Mouse (Mus musculus) spleen, embryonic (tissue): Measurements from ENCODE around the gene Meaf6.

Experiments used
- CTCF ChIA-PET: fragments of 350-600 bp; sonication (Branson Sonifier 250); formaldehyde crosslinking; loops from one replicate; lab custom pipeline; 2022; lab: Charles Lee

The Meaf6 gene

GRCm38 (mm10) chr4:125115081-125115480, 30.1 kb downstream of the Meaf6 start:
- CTCF ChIA-PET, result interaction anchor here (0.5 to 1.6 kb wide), 3 partner anchors 8 to 33 kb away, joined by 3 to 6 read pairs (median 6); no protein-coding TSS in a partner anchor

- CTCF ChIA-PET, result interaction anchor here (0.5 to 1.6 kb wide), 3 partner anchors 16 to 44 kb away, joined by 3 to 7 read pairs (median 6); no protein-coding TSS in a partner anchor
These were observed 30.8 kb downstream of the Meaf6 start for GRCm38 (mm10) chr4:125115710-125116089.

DNA sequence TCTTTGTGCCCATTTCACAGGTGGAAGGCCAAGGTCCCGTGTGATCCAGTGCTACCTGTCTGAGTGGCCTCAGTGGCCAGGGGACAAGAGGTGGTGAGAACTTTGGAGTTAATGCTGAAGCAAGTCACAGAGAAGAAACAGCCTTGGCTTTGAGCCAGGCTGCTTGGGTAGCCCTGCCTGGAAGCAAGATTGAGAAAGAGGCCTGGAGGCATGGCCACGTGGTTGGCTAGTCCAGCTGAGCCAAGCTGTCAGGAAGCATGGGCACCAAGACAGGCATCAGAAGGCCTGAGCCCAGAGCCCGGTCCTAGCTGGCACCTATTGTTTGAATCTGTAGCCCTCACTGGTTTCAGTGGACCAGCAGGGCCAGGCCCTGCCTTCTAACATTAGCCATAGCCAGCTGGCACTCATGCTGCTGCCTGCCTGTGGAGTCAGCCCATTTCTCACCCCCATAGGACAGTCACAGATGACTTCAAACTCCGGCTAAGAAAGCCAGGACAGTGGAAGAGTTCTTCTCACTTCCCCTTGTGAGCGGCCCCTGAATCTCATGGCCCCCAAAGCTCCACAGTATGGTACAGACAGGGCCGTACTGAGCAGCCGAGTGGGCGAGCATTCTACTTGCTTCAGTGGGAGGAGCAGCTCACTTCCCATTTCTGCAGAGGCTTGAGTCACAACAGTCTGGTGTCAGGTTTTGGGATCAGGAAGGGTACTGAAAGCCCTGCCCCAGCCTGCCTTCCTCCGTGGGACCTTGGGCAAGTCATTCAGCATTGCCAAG, 31.3 kb downstream of the Meaf6 start:
- CTCF ChIA-PET, result interaction anchor here (0.6 to 1.6 kb wide), 3 partner anchors 15 to 95 kb away, joined by 3 to 7 read pairs (median 6); no protein-coding TSS in a partner anchor

DNA sequence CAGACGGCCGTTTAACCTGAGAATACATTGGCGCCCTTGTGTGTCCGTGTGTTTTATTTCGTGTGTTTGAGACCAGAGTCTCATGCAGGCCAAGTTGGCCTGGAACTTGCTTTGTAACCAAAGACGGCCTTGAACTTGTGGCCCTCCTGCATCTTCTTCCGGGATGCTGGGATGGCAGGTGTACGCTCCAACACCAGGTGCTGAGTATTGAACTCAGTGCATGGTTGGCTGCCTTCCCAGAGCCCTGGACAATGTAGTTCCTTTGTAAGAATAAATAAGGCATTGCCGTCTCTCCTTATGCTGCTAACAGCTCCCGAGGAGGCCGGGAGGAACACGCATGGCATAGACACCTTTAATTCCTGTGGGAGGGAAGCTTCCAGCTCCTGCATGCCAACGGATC, 32.0 kb downstream of the Meaf6 start:
- CTCF ChIA-PET, result interaction anchor here (0.6 to 1.1 kb wide), 2 partner anchors 43 to 95 kb away, joined by 3 to 7 read pairs; no protein-coding TSS in a partner anchor

DNA sequence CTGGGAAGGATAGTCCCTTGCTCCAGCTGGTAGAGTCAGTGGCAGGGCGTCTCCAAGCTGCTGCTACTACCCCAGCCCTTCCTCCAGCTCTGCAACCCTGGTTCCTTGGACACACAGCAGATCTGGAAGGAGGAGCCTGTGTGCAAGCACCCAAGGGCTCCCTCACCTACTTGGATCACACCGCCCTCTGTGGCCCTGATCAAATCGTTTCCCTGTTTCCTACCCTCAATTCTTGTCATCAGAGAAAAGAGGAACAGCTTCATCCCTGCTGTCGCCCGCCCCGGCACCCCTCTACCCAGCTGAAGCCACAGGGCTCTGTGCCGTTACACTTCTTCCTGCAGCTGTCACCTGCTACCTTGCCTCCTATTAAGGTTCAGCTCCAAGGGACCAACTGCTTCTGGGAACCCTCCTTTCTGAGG, 33.0 kb downstream of the Meaf6 start:
- CTCF ChIA-PET, result interaction anchor here (0.7 kb wide), 1 partner anchor 55 kb away, joined by 10 read pairs; no protein-coding TSS in a partner anchor

GRCm38 (mm10) chr4:125119070-125119469, 34.1 kb downstream of the Meaf6 start:
- CTCF ChIA-PET, result no interaction called here

DNA sequence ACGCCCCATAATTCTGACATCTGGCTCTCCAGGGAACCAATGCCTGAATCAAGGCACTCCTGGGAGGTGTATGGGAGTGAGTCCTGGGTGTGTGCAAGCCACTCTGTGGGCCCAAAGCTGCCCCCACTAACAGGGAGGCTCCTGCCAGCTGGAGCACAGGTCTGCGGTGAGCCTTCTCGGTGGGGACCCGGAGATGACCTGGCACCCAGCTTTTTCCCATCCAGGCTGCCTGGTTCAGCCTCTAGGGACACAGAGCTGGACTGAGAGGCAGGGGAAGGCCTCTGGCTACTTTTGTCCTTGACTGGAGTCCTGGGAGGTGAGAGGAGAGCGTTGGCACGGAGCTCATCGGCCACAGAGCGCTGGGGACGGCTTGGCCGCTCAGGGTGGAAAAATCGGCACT, 34.8 kb downstream of the Meaf6 start:
- CTCF ChIA-PET, result no interaction called here

GRCm38 (mm10) chr4:125122431-125123278, 37.7 kb downstream of the Meaf6 start:
- CTCF ChIA-PET, result interaction anchor here (2.0 kb wide), 1 partner anchor 8 kb away, joined by 6 read pairs; no protein-coding TSS in a partner anchor

GRCm38 (mm10) chr4:125123279-125123671, 38.3 kb downstream of the Meaf6 start:
- CTCF ChIA-PET, result interaction anchor here (2.0 kb wide), 1 partner anchor 9 kb away, joined by 6 read pairs; no protein-coding TSS in a partner anchor

DNA sequence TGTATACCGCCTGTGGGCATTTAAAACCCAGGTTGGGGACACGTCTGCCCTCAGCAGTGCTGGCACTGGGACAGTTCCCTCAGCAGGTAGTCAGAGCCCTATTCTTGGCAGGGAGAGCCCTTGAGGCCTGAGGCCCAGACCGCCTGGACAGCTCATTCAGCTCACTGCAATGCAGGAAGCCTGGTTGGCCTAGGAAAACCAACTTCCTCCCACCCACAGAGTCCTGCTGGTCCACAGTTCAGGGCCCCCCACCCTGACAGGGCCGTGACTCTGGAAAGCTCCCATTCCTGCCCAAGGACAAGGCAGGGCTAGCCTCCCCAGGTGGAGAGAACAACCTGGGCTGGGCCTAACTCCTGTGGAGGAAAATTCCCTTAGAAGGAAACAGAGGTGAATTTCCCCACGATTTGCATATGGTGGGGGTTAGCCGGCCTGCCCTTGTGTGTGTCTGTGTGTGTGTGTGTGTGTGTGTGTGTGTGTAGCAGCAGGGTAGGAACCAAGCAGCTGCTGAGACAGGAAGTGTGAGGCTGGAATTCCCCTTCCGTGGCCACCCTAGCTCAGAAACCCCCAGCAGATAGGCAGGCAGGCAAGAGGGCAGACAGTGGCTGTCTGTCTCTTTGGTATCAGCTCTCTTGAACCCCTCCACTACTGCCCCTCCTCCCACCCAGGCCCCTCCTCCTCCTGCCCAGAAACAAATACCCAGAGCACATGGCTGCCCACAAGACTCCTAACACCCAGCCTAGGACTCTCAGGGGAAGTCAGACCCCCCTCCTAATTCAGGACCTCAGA, 39.7 kb downstream of the Meaf6 start:
- CTCF ChIA-PET, result interaction anchor here (2.0 kb wide), 1 partner anchor 10 kb away, joined by 6 read pairs; no protein-coding TSS in a partner anchor

DNA sequence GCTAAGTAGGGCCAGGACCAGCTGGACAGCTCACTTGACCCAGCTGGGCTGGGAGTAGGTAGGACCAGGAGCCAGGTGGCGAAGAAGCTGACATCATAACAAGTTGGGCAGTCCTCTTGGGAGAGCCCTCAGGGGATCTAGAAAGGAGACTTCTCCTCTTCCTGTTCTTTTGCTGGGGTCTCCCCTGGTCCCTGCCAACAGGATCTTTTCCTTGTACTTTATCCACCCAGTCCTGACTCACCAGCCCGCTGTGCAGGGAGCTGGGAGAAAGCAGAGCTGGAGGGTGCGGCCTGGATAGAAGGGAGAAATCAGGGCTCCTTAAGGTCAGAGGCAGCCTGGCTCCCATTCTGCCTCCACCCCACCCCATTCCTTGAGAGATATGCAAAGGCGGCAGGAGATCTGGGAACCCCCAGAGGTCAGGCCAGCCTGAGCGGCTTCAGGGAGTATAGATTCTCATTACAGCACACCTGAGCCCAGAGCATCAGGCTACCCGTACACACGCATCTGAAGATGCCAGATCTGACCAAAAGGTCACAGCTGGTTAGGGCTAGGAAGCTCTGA, 40.5 kb downstream of the Meaf6 start:
- CTCF ChIA-PET, result no interaction called here

GRCm38 (mm10) chr4:125126186-125126585, 41.3 kb downstream of the Meaf6 start:
- CTCF ChIA-PET, result no interaction called here

- CTCF ChIA-PET, result no interaction called here
These were observed 41.8 kb downstream of the Meaf6 start for GRCm38 (mm10) chr4:125126761-125127160.

- CTCF ChIA-PET, result no interaction called here
These were observed 42.6 kb downstream of the Meaf6 start, which contains the start of gene Zc3h12a for GRCm38 (mm10) chr4:125127305-125128084. Gene Zc3h12a (minus strand): TSS chr4:125127840.

GRCm38 (mm10) chr4:125131493-125131892, 46.6 kb downstream of the Meaf6 start:
- CTCF ChIA-PET, result interaction anchor here (0.9 to 2.1 kb wide), 2 partner anchors 16 to 17 kb away, joined by 3 to 6 read pairs; no protein-coding TSS in a partner anchor

DNA sequence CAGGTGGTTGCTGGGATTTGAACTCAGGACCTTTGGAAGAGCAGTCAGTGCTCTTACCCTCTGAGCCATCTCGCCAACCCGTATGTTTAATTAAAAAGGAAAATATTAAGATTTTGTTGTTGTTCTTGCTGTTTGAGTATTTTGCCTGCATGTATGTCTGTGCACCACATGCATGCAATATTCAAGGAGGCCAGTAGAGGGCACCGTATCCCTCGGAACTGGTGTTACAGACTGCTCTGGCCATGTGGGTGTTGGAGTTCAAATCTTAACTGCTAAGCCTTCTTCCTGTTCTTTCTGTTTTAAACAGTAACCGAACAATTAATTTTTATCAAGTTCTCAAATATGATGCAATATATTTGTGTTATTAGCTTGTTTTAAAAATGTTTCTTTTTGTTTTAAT, 47.5 kb downstream of the Meaf6 start:
- CTCF ChIA-PET, result interaction anchor here (0.9 to 2.1 kb wide), 2 partner anchors 17 to 33 kb away, joined by 6 to 9 read pairs; no protein-coding TSS in a partner anchor

DNA sequence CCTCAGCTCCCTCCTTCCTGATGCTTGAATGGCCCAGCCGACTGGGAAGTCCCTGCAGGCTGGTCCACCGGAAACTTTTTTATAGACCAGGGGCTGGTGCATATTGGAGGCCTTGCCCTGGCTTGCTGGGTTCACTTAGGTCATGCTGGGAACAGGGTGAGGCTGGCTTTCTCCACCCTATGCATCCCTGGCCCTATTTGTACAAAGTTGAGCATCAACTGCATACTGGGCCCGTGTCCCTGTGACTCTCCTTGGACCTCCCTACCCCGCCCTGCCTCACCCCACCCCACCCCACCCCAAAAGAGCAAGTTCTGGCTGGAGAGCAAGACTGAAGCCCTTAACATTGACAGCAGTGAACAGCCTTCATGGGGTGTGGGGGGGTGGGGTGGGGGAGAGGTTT, 49.3 kb downstream of the Meaf6 start:
- CTCF ChIA-PET, result no interaction called here

DNA sequence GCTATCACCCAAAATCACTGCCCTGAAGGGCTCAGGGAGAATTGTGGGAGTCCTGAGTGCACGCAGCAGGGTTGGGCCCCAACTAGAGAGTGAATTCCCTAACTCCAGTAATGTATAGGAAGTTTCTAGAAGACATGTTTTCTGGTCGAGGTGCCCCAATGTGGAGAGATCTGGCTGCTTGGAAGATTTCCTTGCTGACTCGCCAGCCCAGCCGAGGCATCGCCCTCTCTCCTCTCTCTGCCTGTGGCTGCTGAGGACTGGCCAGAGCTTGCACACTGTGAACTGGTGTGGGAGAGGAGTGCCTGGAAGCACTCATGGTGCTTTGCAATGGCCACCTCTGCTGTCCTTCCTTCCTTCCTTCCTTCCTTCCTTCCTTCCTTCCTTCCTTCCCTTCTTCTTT, 49.7 kb downstream of the Meaf6 start:
- CTCF ChIA-PET, result no interaction called here

DNA sequence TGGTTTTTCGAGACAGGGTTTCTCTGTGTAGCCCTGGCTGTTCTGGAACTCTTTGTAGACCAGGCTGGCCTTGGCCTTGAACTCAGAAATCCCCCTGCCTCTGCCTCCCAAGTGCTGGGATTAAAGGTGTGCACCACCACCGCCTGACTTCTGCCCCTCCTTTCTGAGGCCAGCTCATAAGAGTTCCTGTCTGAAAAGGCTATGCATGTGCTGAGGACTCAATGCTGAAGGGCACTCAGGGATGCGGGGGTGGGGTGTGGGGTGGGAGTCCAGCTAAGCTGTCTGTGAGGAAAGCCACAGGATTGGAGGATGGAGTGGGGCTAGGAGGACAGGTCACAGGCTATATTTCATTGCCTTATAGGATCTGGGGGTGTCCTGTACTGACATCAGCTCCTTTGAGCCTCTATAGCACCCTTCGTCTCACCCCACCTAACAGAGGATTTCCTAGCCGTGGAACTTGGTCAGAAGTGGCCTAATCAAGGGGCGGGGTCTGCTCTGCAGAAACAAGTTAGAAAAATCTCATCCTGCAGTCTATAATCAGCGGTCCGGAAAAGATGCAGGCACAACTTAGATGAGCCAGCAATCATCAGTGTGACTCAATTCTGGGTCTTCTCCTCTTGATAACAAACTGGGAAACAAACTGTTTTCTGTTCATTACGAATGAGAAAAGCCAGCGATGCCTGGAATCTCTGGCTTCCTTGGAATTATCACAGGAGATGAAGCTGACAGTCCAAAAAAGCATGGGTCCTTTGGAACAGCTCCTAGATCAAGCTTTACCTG, 50.3 kb downstream of the Meaf6 start:
- CTCF ChIA-PET, result no interaction called here
